Mouse (Mus musculus): Measurements from ENCODE around the gene Crk. TPM values are rescaled to one million over a fixed set of nuclear protein-coding genes. Genes with fewer than 3 reads are reported as not detected.

Crk gene
- polyA plus RNA-seq, 1 experiment from 2014 or later, result 105 TPM

GRCm38 (mm10) chr11:75656621-75657590, 22.2 kb upstream of the Crk start:
- Histone ChIP-seq H3K9me3 (replicated peaks) (no peaks in the 10 kb centered on the region), H3K4me1 (peaks cover 58% of the 10 kb centered on the region), H3K27me3 (no peaks in the 10 kb centered on the region), H3K27ac (replicated peaks) (peak overlapping the region; percentile 90), H3K36me3 (peaks cover 43% of the 10 kb centered on the region), H3K4me3 (replicated peaks) (peak overlapping the region; percentile 77), H3K4me2 (replicated peaks) (peak overlapping the region; percentile 88), H3K9ac (peak overlapping the region; percentile 66)
- 52% methylated on average over 20 of the region's 20 CpGs for WGBS
- ATAC-seq (ENCODE audit: insufficient number of reproducible peaks, low FRiP score, low TSS enrichment, low read depth), result no peak

GRCm38 (mm10) chr11:75657841-75658240, 21.2 kb upstream of the Crk start:
- no peaks in the 10 kb centered on the region for H3K9me3 ChIP-seq (replicated peaks)
- no peak overlapping the region for H3K27ac ChIP-seq (replicated peaks)
- no peaks in the 10 kb centered on the region for H3K27me3 ChIP-seq
- H3K36me3 ChIP-seq, result peaks cover 52% of the 10 kb centered on the region
- no peak for ATAC-seq (ENCODE audit: insufficient number of reproducible peaks, low FRiP score, low TSS enrichment, low read depth)
- peaks cover 49% of the 10 kb centered on the region for H3K4me1 ChIP-seq
- no peak overlapping the region for H3K9ac ChIP-seq
- no peak overlapping the region for H3K4me2 ChIP-seq (replicated peaks)
- no peak overlapping the region for H3K4me3 ChIP-seq (replicated peaks)

GRCm38 (mm10) chr11:75658311-75658710, 20.7 kb upstream of the Crk start:
- H3K4me3 ChIP-seq (replicated peaks), result no peak overlapping the region
- no peak overlapping the region for H3K27ac ChIP-seq (replicated peaks)
- no peaks in the 10 kb centered on the region for H3K27me3 ChIP-seq
- no peak overlapping the region for H3K4me2 ChIP-seq (replicated peaks)
- no peak for ATAC-seq (ENCODE audit: insufficient number of reproducible peaks, low FRiP score, low TSS enrichment, low read depth)
- H3K4me1 ChIP-seq, result peaks cover 44% of the 10 kb centered on the region
- no peaks in the 10 kb centered on the region for H3K9me3 ChIP-seq (replicated peaks)
- no peak overlapping the region for H3K9ac ChIP-seq
- H3K36me3 ChIP-seq, result peaks cover 57% of the 10 kb centered on the region
- WGBS, result 93% methylated on average over 13 of the region's 13 CpGs

GRCm38 (mm10) chr11:75658996-75659750, 19.9 kb upstream of the Crk start:
- WGBS, result 80% methylated on average over 14 of the region's 14 CpGs
- Histone ChIP-seq H3K9me3 (replicated peaks) (no peaks in the 10 kb centered on the region), H3K27ac (replicated peaks) (no peak overlapping the region), H3K9ac (no peak overlapping the region), H3K4me3 (replicated peaks) (no peak overlapping the region), H3K27me3 (no peaks in the 10 kb centered on the region), H3K4me2 (replicated peaks) (no peak overlapping the region), H3K36me3 (peaks cover 62% of the 10 kb centered on the region), H3K4me1 (peaks cover 36% of the 10 kb centered on the region)
- ATAC-seq (ENCODE audit: insufficient number of reproducible peaks, low FRiP score, low TSS enrichment, low read depth), result no peak

- Histone ChIP-seq H3K9me3 (replicated peaks) (no peaks in the 10 kb centered on the region), H3K9ac (no peak overlapping the region), H3K4me2 (replicated peaks) (no peak overlapping the region), H3K27ac (replicated peaks) (no peak overlapping the region), H3K36me3 (peaks cover 68% of the 10 kb centered on the region), H3K4me3 (replicated peaks) (no peak overlapping the region), H3K27me3 (no peaks in the 10 kb centered on the region), H3K4me1 (peaks cover 26% of the 10 kb centered on the region)
- WGBS, result 92% methylated on average over 12 of the region's 12 CpGs
- no peak for ATAC-seq (ENCODE audit: insufficient number of reproducible peaks, low FRiP score, low TSS enrichment, low read depth)
Measured at GRCm38 (mm10) chr11:75660081-75660590, 18.9 kb upstream of the Crk start.

GRCm38 (mm10) chr11:75660941-75661800, 17.9 kb upstream of the Crk start:
- H3K27me3 ChIP-seq, result no peaks in the 10 kb centered on the region
- no peak overlapping the region for H3K4me3 ChIP-seq (replicated peaks)
- no peaks in the 10 kb centered on the region for H3K9me3 ChIP-seq (replicated peaks)
- no peak for ATAC-seq (ENCODE audit: insufficient number of reproducible peaks, low FRiP score, low TSS enrichment, low read depth)
- H3K9ac ChIP-seq, result no peak overlapping the region
- peaks cover 78% of the 10 kb centered on the region for H3K36me3 ChIP-seq
- H3K4me1 ChIP-seq, result peaks cover 18% of the 10 kb centered on the region
- no peak overlapping the region for H3K4me2 ChIP-seq (replicated peaks)
- no peak overlapping the region for H3K27ac ChIP-seq (replicated peaks)
- WGBS, result 89% methylated on average over 21 of the region's 21 CpGs

- Histone ChIP-seq H3K27me3 (no peaks in the 10 kb centered on the region), H3K4me3 (replicated peaks) (no peak overlapping the region), H3K36me3 (peaks cover 85% of the 10 kb centered on the region), H3K9ac (no peak overlapping the region), H3K9me3 (replicated peaks) (no peaks in the 10 kb centered on the region), H3K4me2 (replicated peaks) (no peak overlapping the region), H3K4me1 (peaks cover 9% of the 10 kb centered on the region), H3K27ac (replicated peaks) (no peak overlapping the region)
- ATAC-seq (ENCODE audit: insufficient number of reproducible peaks, low FRiP score, low TSS enrichment, low read depth), result no peak; the same call in 1 of the 2 replicates
- 90% methylated on average over 7 of the region's 7 CpGs for WGBS
Measured at GRCm38 (mm10) chr11:75662131-75662530, 16.9 kb upstream of the Crk start.

- no peaks in the 10 kb centered on the region for H3K27me3 ChIP-seq
- peaks cover 89% of the 10 kb centered on the region for H3K36me3 ChIP-seq
- ATAC-seq (ENCODE audit: insufficient number of reproducible peaks, low FRiP score, low TSS enrichment, low read depth), result no peak
- no peak overlapping the region for H3K4me3 ChIP-seq (replicated peaks)
- H3K9me3 ChIP-seq (replicated peaks), result no peaks in the 10 kb centered on the region
- H3K9ac ChIP-seq, result no peak overlapping the region
- H3K27ac ChIP-seq (replicated peaks), result no peak overlapping the region
- whole genome bisulfite sequencing, result 91% methylated on average over 6 of the region's 6 CpGs
- H3K4me1 ChIP-seq, result no peaks in the 10 kb centered on the region
- H3K4me2 ChIP-seq (replicated peaks), result no peak overlapping the region
Measured at GRCm38 (mm10) chr11:75666296-75666695, 12.8 kb upstream of the Crk start.

- H3K9me3 ChIP-seq (replicated peaks), result no peaks in the 10 kb centered on the region
- 85% methylated on average over 3 of the region's 3 CpGs for WGBS
- no peak overlapping the region for H3K4me3 ChIP-seq (replicated peaks)
- ATAC-seq (ENCODE audit: insufficient number of reproducible peaks, low FRiP score, low TSS enrichment, low read depth), result no peak
- H3K36me3 ChIP-seq, result peaks cover 89% of the 10 kb centered on the region
- H3K27me3 ChIP-seq, result no peaks in the 10 kb centered on the region
- no peaks in the 10 kb centered on the region for H3K4me1 ChIP-seq
- H3K4me2 ChIP-seq (replicated peaks), result no peak overlapping the region
- H3K27ac ChIP-seq (replicated peaks), result no peak overlapping the region
- no peak overlapping the region for H3K9ac ChIP-seq
Measured at GRCm38 (mm10) chr11:75668621-75669020, 10.4 kb upstream of the Crk start.

GRCm38 (mm10) chr11:75669176-75669852, 9.7 kb upstream of the Crk start:
- Histone ChIP-seq H3K27ac (replicated peaks) (no peak overlapping the region), H3K4me1 (no peaks in the 10 kb centered on the region), H3K9me3 (replicated peaks) (no peaks in the 10 kb centered on the region), H3K4me3 (replicated peaks) (no peak overlapping the region), H3K36me3 (peaks cover 90% of the 10 kb centered on the region), H3K27me3 (no peaks in the 10 kb centered on the region), H3K4me2 (replicated peaks) (no peak overlapping the region), H3K9ac (no peak overlapping the region)
- 83% methylated on average over 11 of the region's 11 CpGs for WGBS
- no peak for ATAC-seq (ENCODE audit: insufficient number of reproducible peaks, low FRiP score, low TSS enrichment, low read depth)
